Mouse (Mus musculus): ENCODE data around the gene Tnfrsf18. TPM values are rescaled to one million over a fixed set of nuclear protein-coding genes. Genes with fewer than 3 reads are reported as not detected.

Gene Tnfrsf18
- polyA plus RNA-seq, 1 experiment from 2014 or later: 1.3 TPM

GRCm38 (mm10) chr4:156059261-156059660, 33.3 kb downstream of the Tnfrsf18 start, which contains the start of gene Ttll10:
Gene Ttll10 (minus strand): TSS chr4:156059414.
- H3K9ac ChIP-seq: peak within 1 kb of the TSS; percentile 64
- H3K4me1 ChIP-seq (ENCODE audit: insufficient read depth): peaks cover 6% of the 10 kb centered on the region; the same call in 1 of the 2 replicates
- no peaks in the 10 kb centered on the region for H3K9me3 ChIP-seq (ENCODE audit: low read depth, low read length)
- ATAC-seq (ENCODE audit: insufficient read depth) (peak; percentile 87), DNase-seq (peak; percentile 53)
- H3K4me2 ChIP-seq: peak within 1 kb of the TSS; percentile 53
- 23% methylated on average over 5 of the region's 5 CpGs for WGBS
- H3K4me3 ChIP-seq (ENCODE audit: low read depth, low read length): peak within 1 kb of the TSS; percentile 35
- no peak for TF ChIP-seq CTCF (IDR thresholded peaks at IDR 0.05; ENCODE audit: low read depth)
- H3K36me3 ChIP-seq (ENCODE audit: insufficient read depth): no peaks in the 10 kb centered on the region
- peak within 1 kb of the TSS; percentile 95 for H3K27ac ChIP-seq (ENCODE audit: low read depth)
- no peaks in the 10 kb centered on the region for H3K27me3 ChIP-seq (ENCODE audit: insufficient read depth, low read length)

GRCm38 (mm10) chr4:156059713-156060112, 33.7 kb downstream of the Tnfrsf18 start:
- Histone ChIP-seq H3K27ac (ENCODE audit: low read depth) (peak overlapping the region; percentile 95), H3K4me1 (ENCODE audit: insufficient read depth) (peaks cover 6% of the 10 kb centered on the region; the same call in 1 of the 2 replicates), H3K27me3 (ENCODE audit: insufficient read depth, low read length) (no peaks in the 10 kb centered on the region), H3K9ac (peak overlapping the region; percentile 64), H3K9me3 (ENCODE audit: low read depth, low read length) (no peaks in the 10 kb centered on the region), H3K36me3 (ENCODE audit: insufficient read depth) (no peaks in the 10 kb centered on the region), H3K4me3 (ENCODE audit: low read depth, low read length) (peak overlapping the region; percentile 35), H3K4me2 (peak overlapping the region; percentile 53)
- 29% methylated on average over 10 of the region's 10 CpGs for WGBS
- peak; percentile 78 for DNase-seq
- no peak for TF ChIP-seq CTCF (IDR thresholded peaks at IDR 0.05; ENCODE audit: low read depth)
- ATAC-seq (ENCODE audit: insufficient read depth): peak; percentile 96

- Histone ChIP-seq H3K36me3 (ENCODE audit: insufficient read depth) (no peaks in the 10 kb centered on the region), H3K27ac (ENCODE audit: low read depth) (peak overlapping the region; percentile 70), H3K4me1 (ENCODE audit: insufficient read depth) (peaks cover 6% of the 10 kb centered on the region; the same call in 1 of the 2 replicates), H3K4me3 (ENCODE audit: low read depth, low read length) (no peak overlapping the region), H3K27me3 (ENCODE audit: insufficient read depth, low read length) (no peaks in the 10 kb centered on the region), H3K9ac (no peak overlapping the region), H3K4me2 (no peak overlapping the region), H3K9me3 (ENCODE audit: low read depth, low read length) (no peaks in the 10 kb centered on the region)
- WGBS: 12% methylated on average over 4 of the region's 4 CpGs
- DNase-seq (peak; percentile 25), ATAC-seq (ENCODE audit: insufficient read depth) (no peak)
- TF ChIP-seq CTCF (IDR thresholded peaks at IDR 0.05; ENCODE audit: low read depth): no peak
Observed at GRCm38 (mm10) chr4:156063861-156064509, 38.0 kb downstream of the Tnfrsf18 start.

GRCm38 (mm10) chr4:156064510-156064897, 38.5 kb downstream of the Tnfrsf18 start:
- DNase-seq (peak; percentile 45), ATAC-seq (ENCODE audit: insufficient read depth) (no peak)
- no peaks in the 10 kb centered on the region for H3K9me3 ChIP-seq (ENCODE audit: low read depth, low read length)
- no peak overlapping the region for H3K4me3 ChIP-seq (ENCODE audit: low read depth, low read length)
- no peak overlapping the region for H3K4me2 ChIP-seq
- WGBS: 77% methylated on average over 9 of the region's 9 CpGs
- peaks cover 6% of the 10 kb centered on the region; the same call in 1 of the 2 replicates for H3K4me1 ChIP-seq (ENCODE audit: insufficient read depth)
- H3K27ac ChIP-seq (ENCODE audit: low read depth): peak overlapping the region; percentile 70
- no peaks in the 10 kb centered on the region for H3K36me3 ChIP-seq (ENCODE audit: insufficient read depth)
- no peaks in the 10 kb centered on the region for H3K27me3 ChIP-seq (ENCODE audit: insufficient read depth, low read length)
- TF ChIP-seq CTCF (IDR thresholded peaks at IDR 0.05; ENCODE audit: low read depth): no peak
- H3K9ac ChIP-seq: no peak overlapping the region

- H3K4me1 ChIP-seq (ENCODE audit: insufficient read depth): peaks cover 6% of the 10 kb centered on the region; the same call in 1 of the 2 replicates
- no peak overlapping the region for H3K4me3 ChIP-seq (ENCODE audit: low read depth, low read length)
- no peaks in the 10 kb centered on the region for H3K27me3 ChIP-seq (ENCODE audit: insufficient read depth, low read length)
- DNase-seq (no peak), ATAC-seq (ENCODE audit: insufficient read depth) (no peak)
- no peak overlapping the region for H3K4me2 ChIP-seq
- H3K9ac ChIP-seq: no peak overlapping the region
- H3K9me3 ChIP-seq (ENCODE audit: low read depth, low read length): no peaks in the 10 kb centered on the region
- WGBS: 77% methylated on average over 10 of the region's 10 CpGs
- no peaks in the 10 kb centered on the region for H3K36me3 ChIP-seq (ENCODE audit: insufficient read depth)
- H3K27ac ChIP-seq (ENCODE audit: low read depth): no peak overlapping the region
- no peak for TF ChIP-seq CTCF (IDR thresholded peaks at IDR 0.05; ENCODE audit: low read depth)
Observed at GRCm38 (mm10) chr4:156065156-156065894, 39.4 kb downstream of the Tnfrsf18 start.

GRCm38 (mm10) chr4:156067256-156067949, 41.4 kb downstream of the Tnfrsf18 start:
- WGBS: 43% methylated on average over 5 of the region's 5 CpGs
- no peak for DNase-seq
- Histone ChIP-seq H3K27me3 (ENCODE audit: insufficient read depth, low read length) (no peaks in the 10 kb centered on the region), H3K27ac (ENCODE audit: low read depth) (no peak overlapping the region), H3K4me3 (ENCODE audit: low read depth, low read length) (no peak overlapping the region), H3K4me2 (no peak overlapping the region), H3K4me1 (ENCODE audit: insufficient read depth) (peaks cover 6% of the 10 kb centered on the region; the same call in 1 of the 2 replicates), H3K36me3 (ENCODE audit: insufficient read depth) (no peaks in the 10 kb centered on the region), H3K9me3 (ENCODE audit: low read depth, low read length) (no peaks in the 10 kb centered on the region), H3K9ac (no peak overlapping the region)
- no peak for TF ChIP-seq CTCF (IDR thresholded peaks at IDR 0.05; ENCODE audit: low read depth)
- ATAC-seq (ENCODE audit: insufficient read depth): no peak
